ENCODE assay signal across 22 mouse cellular contexts in genomic region chr3:105888961-105889360, GRCm38 (mm10). TPM values are rescaled to one million over a fixed set of nuclear protein-coding genes. Genes with fewer than 3 reads are reported as not detected.
"Had no signal": no experiment of that assay in that cellular context is flagged by ENCODE, and none has a peak within 500 bp of the region (broad histone marks: within the 10 kb centered on the region; RNA-seq: fewer than 3 reads in every experiment).

No protein-coding gene starts in this region.

- H3K4me2 ChIP-seq: lung, embryonic 15.5 days; midbrain, embryonic 11.5 days; midbrain, embryonic 13.5 days; midbrain, embryonic 15.5 days; neural tube, embryonic 12.5 days; stomach, embryonic 15.5 days had no signal

- H3K36me3 ChIP-seq: lung, embryonic 15.5 days; midbrain, embryonic 13.5 days; midbrain, embryonic 15.5 days; neural tube, embryonic 12.5 days; stomach, embryonic 15.5 days had no signal

- H3K9me3 ChIP-seq: lung, embryonic 15.5 days; megakaryocyte, embryonic 14.5 days; midbrain, embryonic 13.5 days; midbrain, embryonic 15.5 days; neural tube, embryonic 12.5 days; stomach, embryonic 15.5 days had no signal

- ATAC-seq: lung, postnatal 0 days; midbrain, embryonic 13.5 days; midbrain, embryonic 15.5 days had no signal

- H3K4me1 ChIP-seq: midbrain, embryonic 13.5 days; midbrain, embryonic 15.5 days; neural tube, embryonic 12.5 days had no signal

- H3K27ac ChIP-seq: lung, embryonic 15.5 days; macrophage; midbrain, embryonic 13.5 days; midbrain, embryonic 15.5 days; neural tube, embryonic 12.5 days; stomach, embryonic 15.5 days; stomach, postnatal 0 days had no signal

- H3K9ac ChIP-seq: lung, embryonic 15.5 days; midbrain, embryonic 13.5 days; midbrain, embryonic 15.5 days; neural tube, embryonic 12.5 days; stomach, embryonic 15.5 days had no signal

- H3K27me3 ChIP-seq: lung, embryonic 15.5 days; megakaryocyte, embryonic 14.5 days; midbrain, embryonic 13.5 days; midbrain, embryonic 15.5 days; neural tube, embryonic 12.5 days; stomach, embryonic 15.5 days had no signal

- H3K4me3 ChIP-seq: lung, embryonic 15.5 days; megakaryocyte, embryonic 14.5 days; midbrain, embryonic 13.5 days; midbrain, embryonic 15.5 days; neural tube, embryonic 12.5 days; stomach, embryonic 15.5 days had no signal

- DNase-seq: lung, adult 2 months; lung, postnatal 14 days; lung, postnatal 36 days; right cerebral cortex, postnatal 14 days; thymus, adult 2 months; thymus, postnatal 25 days; thymus, postnatal 4 days had no signal

RNA-seq across cellular contexts. Expression of gene Tmigd3, which starts 18.3 kb away (rescaled TPM):
- total RNA-seq: midbrain, postnatal 0 days; neutrophil, adult 5-6 weeks had no signal
- polyA plus RNA-seq: liver, embryonic 16.5 days; midbrain, embryonic 11.5 days; midbrain, embryonic 13.5 days; midbrain, embryonic 15.5 days; midbrain, postnatal 0 days; neural tube, embryonic 12.5 days; neural tube, embryonic 14.5 days had no signal

RNA-seq across cellular contexts. Expression of gene Adora3, which starts 18.3 kb away (rescaled TPM):
- polyA plus RNA-seq: midbrain, embryonic 11.5 days; neural tube, embryonic 12.5 days had no signal

RNA-seq across cellular contexts. Expression of gene I830077J02Rik, which starts 43.5 kb away (rescaled TPM):
- polyA plus RNA-seq: testis, adult 2 months had no signal
